Mouse (Mus musculus) lung, postnatal 25 days (tissue): ENCODE data around the gene Gngt2.
A peak's percentile ranks its signal among the peaks of the same experiment; 100 is the strongest.

Experiments used
- DNase-seq: peaks from one replicate; pipeline ENCODE4 v3.0.0; 2022; ENCODE audit warnings: low spot score

Gngt2 gene

GRCm38 (mm10) chr11:95837059-95837458 lies at the start of gene Gngt2:
Gene Gngt2, plus strand, starts transcription at chr11:95837216.
- DNase-seq: peak; percentile 91

DNA sequence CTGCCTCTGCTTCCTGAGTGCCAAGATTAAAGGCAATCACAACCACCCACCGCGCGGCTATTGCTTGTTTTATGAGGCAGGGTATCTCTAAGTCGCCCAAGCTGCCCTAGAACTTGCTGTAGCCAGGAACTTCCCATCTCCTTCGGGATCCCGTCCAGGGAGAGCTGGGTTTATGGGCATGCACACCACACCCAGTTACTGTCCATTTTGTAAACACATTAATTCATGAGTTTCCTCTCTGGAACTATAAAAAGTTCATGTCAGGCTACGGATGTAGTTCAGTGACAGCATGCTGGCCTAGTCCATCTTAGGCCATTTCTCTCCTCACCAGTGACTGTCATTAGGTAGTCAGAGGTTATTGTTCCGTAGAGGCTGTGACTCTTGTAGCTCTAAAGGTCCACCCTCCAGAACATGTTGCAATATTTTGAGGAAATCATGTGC lies 47.5 kb upstream of the Gngt2 start:
- peak; percentile 73 for DNase-seq

DNA sequence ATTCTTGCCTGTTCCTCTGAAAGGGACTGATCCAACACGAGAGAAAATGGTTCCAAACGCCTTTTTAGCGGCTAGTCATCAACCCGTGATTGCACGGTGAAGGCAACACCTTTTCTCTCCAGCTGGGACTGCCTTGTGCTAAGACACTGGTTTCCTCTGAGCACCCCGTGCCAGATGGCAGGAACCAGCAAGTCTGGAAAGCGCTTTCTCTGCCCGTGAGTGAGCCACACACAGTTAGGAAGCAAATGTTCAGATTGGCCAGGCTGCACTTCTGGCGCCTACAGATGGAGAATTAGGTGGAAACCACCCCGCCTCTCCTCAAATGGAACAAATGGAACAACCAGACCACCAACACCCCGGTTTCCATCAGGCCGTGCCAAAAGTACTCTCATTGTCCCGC lies 45.2 kb upstream of the Gngt2 start:
- DNase-seq: no peak

GRCm38 (mm10) chr11:95792950-95793509 lies 44.0 kb upstream of the Gngt2 start:
- DNase-seq: no peak

GRCm38 (mm10) chr11:95794201-95794600 lies 42.8 kb upstream of the Gngt2 start:
- DNase-seq: no peak

DNA sequence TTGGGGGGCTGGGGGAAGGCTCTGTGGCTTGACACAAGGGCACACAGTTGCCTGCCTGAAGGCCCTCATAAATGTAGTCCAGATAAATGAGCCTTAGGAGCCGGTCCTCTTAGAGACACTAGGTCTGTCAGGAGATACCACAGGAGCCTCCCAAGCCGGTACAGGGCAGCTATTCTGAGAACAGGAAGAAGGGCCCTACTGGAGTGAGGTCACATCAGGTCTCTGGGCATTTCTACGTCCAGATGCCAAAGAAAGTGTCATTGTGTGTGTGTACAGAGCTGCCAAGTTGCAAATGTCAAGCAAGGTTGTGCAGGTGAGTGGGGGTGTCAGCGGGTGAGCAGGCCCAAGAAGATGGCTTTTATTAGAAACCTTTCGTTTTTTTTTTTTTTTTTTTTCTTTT lies 41.4 kb upstream of the Gngt2 start:
- DNase-seq: no peak

- DNase-seq: no peak
These were observed 32.0 kb upstream of the Gngt2 start for GRCm38 (mm10) chr11:95805010-95805409.

DNA sequence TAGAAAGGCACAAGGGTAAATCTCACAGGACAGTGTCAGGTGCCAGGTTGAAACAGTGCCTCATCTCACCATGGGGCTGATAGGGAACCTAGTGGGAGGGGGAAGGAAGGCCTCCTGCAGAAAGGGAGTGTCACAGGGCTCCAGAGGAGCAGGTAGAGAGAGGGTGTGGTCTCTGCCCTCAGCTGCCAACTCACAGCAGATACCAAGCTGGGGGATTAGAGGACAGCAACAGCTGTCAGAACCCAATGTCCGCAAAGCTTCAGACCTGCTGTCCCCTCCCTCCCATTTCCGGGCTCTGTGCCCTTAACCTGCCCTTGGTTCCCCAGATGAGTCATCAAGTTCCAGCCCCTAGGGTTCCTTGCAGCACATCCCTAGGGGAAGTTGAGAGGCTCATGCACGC lies 31.5 kb upstream of the Gngt2 start:
- DNase-seq: no peak

DNA sequence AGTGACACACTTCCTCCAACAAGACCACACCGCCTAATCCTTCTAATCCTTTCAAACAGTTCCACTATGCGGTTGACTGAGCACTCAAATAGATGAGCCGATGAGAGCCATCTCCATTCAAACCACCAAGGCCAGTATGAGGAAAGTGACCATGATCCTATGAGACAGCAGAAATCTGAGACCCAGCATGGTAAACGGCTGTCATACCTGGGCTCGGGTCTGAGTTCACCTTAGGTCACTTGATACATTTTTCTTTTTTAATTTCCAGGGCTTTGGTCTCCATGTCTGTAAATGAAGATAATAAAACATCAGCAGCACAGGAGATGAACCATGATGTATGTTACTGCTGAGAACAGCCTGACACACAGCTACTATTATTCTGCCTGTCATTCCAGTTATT lies 29.1 kb upstream of the Gngt2 start:
- no peak for DNase-seq

- DNase-seq: no peak
These were observed 28.5 kb upstream of the Gngt2 start for GRCm38 (mm10) chr11:95808448-95809011.

GRCm38 (mm10) chr11:95809603-95810002 lies 27.4 kb upstream of the Gngt2 start:
- DNase-seq: no peak

DNA sequence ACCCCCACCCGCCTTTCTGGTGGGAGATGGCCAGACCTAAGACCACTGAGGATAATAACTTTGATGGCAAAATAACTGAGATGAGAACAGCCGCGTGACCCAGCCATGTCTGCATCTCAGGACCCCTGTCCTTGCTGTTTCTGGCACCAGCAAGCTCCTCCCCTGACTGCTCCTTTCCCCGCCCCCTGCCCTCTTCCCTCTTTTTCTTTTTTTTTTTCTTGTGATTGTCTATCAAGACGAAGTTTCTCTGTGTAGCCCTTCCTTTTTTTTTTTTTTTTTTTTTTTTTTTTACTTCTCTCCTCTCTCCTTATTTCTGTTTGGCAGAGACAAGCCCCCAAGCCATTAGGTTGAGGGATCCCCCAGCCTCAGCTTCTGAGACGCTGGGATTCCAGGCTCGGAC lies 26.2 kb upstream of the Gngt2 start:
- DNase-seq: no peak

DNA sequence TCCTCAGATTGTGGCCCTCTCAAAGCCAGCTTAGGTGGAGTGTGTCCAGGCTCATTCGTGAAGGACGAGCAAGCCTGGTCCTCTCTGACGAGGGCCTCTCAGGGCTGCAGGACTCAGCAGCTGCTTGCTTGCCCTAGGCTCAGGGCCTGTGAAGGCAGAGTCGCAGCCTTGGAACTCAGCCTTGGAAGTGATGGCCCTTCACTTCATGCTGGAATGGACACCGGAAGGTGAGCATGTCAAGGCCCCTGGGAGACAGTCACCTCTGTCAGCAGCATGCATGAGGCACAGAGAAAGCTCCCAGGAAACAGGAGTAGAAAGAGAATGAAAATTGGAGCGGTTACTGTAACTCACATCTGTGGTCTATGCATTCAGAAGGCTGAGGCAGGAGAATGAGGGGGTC lies 25.3 kb upstream of the Gngt2 start:
- DNase-seq: no peak

- no peak for DNase-seq
These were observed 24.8 kb upstream of the Gngt2 start for GRCm38 (mm10) chr11:95812224-95812623.

- no peak for DNase-seq
These were observed 22.9 kb upstream of the Gngt2 start for GRCm38 (mm10) chr11:95814101-95814500.

GRCm38 (mm10) chr11:95814857-95815256 lies 22.2 kb upstream of the Gngt2 start:
- DNase-seq: no peak

GRCm38 (mm10) chr11:95815412-95815811 lies 21.6 kb upstream of the Gngt2 start:
- DNase-seq: no peak

- DNase-seq: no peak
These were observed 17.9 kb upstream of the Gngt2 start for GRCm38 (mm10) chr11:95819138-95819537.

DNA sequence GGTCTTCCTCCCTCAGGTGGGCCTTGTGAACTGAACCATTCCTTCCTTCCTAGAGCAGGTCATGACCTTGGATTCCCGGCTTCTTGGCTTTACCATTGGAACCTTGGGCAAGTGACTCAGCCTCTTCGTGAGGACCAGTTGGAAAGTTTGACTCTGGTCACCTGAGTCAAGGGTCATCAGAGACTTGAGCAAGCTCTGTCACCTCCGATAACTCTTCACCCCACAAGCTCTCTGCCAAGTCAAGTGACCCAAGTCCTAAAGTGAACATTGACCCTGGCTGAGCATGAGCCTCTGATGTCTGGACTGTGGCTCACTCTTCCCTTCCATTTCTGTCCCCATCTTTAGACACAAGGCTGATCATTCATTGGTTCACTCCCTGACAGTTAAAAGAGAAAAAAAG lies 15.5 kb upstream of the Gngt2 start:
- DNase-seq: no peak

GRCm38 (mm10) chr11:95822437-95822836 lies 14.6 kb upstream of the Gngt2 start:
- DNase-seq: no peak

- peak; percentile 93 for DNase-seq
These were observed 12.7 kb upstream of the Gngt2 start, which contains the start of gene Phospho1 for GRCm38 (mm10) chr11:95824071-95824876. Gene Phospho1, plus strand, starts transcription at chr11:95824499.

DNA sequence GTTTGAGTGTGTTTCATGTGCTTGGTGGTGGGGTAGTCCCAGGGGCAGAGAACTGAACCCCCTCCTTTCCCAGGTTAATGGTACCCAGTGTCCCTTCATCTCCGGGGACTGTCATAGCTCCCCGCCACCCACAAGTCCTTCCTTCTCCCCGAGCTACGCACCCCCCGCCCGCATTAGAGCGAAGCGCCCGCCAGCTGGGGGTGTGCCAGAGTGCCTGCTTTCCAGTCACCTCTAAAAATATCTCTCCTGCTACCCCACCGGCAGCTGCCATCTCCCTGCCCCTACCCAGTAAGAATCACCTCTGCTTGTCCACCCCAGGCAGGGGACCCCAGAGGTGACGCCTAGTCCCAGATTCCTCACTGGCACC lies 12.2 kb upstream of the Gngt2 start:
- peak; percentile 56 for DNase-seq

DNA sequence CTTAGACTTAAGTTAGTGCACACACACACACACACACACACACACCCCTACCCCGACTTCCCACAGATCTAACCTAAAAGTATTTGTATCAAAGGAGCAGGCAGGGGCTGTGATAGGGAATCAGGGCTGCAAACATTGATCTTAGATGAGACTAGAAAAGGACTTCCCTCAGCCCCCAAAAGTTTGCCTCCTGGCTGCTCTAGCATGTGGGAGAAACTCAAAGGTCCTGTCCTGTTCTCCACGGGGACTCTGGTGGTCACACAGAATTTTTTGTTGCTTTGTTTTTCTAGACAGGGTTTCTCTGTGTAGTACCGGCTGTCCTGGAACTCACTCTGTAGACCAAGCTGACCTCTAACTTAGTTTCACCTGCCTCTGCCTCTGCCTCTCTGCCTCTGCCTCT lies 11.4 kb upstream of the Gngt2 start:
- no peak for DNase-seq
